Mouse (Mus musculus) hindbrain, embryonic 13.5 days (tissue): ENCODE data around the gene Trp53. TPM values are rescaled to one million over a fixed set of nuclear protein-coding genes. Genes with fewer than 3 reads are reported as not detected.
"Not testable (repeated sequence)": the region's sequence is repeated elsewhere in the genome, so short reads cannot be mapped to it uniquely, and the experiment has no call there.

Experiments
- ATAC-seq: fragments of 200-750 bp; cut with Nextera tagmentation; 2 replicates; pipeline ENCODE4 v1.8.0; 2017; ENCODE audit warnings: moderate TSS enrichment; ENCODE audit not compliant: low FRiP score
- H3K27ac ChIP-seq: fragments of 300-500 bp; sonication (generic); 2 replicates; pipeline ENCODE4 v1.5.1; 2015; ENCODE audit warnings: inconsistent platforms, mild to moderate bottlenecking, moderate library complexity
- H3K27me3 ChIP-seq: fragments of 300-500 bp; sonication (generic); 2 replicates; pipeline ENCODE4 v1.6.1; 2015; ENCODE audit warnings: mild to moderate bottlenecking, inconsistent platforms
- H3K36me3 ChIP-seq: fragments of 300-500 bp; sonication (generic); 2 replicates; pipeline ENCODE4 v1.6.1; 2015; ENCODE audit warnings: mild to moderate bottlenecking, inconsistent platforms
- H3K4me1 ChIP-seq: fragments of 300-500 bp; sonication (generic); replicated peaks from 2 replicates; pipeline ENCODE4 v1.6.1; 2015; ENCODE audit warnings: inconsistent platforms
- H3K4me2 ChIP-seq: fragments of 300-500 bp; sonication (generic); 2 replicates; pipeline ENCODE4 v1.6.1; 2015; ENCODE audit warnings: inconsistent platforms, mild to moderate bottlenecking, moderate library complexity
- H3K4me3 ChIP-seq: fragments of 300-500 bp; sonication (generic); 2 replicates; pipeline ENCODE4 v1.5.1; 2015; ENCODE audit warnings: mild to moderate bottlenecking, inconsistent platforms
- H3K9ac ChIP-seq: fragments of 300-500 bp; sonication (generic); 2 replicates; pipeline ENCODE4 v1.6.1; 2015; ENCODE audit warnings: mild to moderate bottlenecking, inconsistent platforms
- H3K9me3 ChIP-seq: fragments of 300-500 bp; sonication (generic); 2 replicates; pipeline ENCODE4 v1.6.1; 2016; ENCODE audit warnings: inconsistent platforms
- WGBS: fragments of 180-500 bp; shearing (Covaris S2); methylation state at CpG from one replicate; pipeline ENCODE4 v1.1.7; 2015; 5-methylcytosine and 5-hydroxymethylcytosine counted together
- polyA plus RNA-seq: library from polyadenylated mRNA; unstranded; fragments of >200 nt; fragmentation: Nextera tagmentation; extraction: Ambion mirVana; gene quantifications from 2 replicates; pipeline ENCODE4 v1.2.1, GENCODE M21; 2015

Gene Trp53
- polyA plus RNA-seq, 1 experiment from 2014 or later, result 78.1 TPM

- Histone ChIP-seq H3K27me3 (0 out of 2 replicates have a peak, but pooled peaks cover 4% of the 10 kb centered on the region), H3K36me3 (no peaks in the 10 kb centered on the region), H3K4me2 (no peak overlapping the region), H3K27ac (no peak overlapping the region), H3K4me1 (peaks cover 15% of the 10 kb centered on the region), H3K4me3 (no peak overlapping the region), H3K9ac (no peak overlapping the region), H3K9me3 (no peaks in the 10 kb centered on the region)
- 87% methylated on average over 7 of the region's 7 CpGs for WGBS
- ATAC-seq, result no peak
Measured at GRCm38 (mm10) chr11:69620394-69621081, 40.4 kb downstream of the Trp53 start.

GRCm38 (mm10) chr11:69621571-69622268 is 41.6 kb downstream of the Trp53 start, which contains the start of gene Sat2:
Gene Sat2, plus strand, starts transcription at chr11:69622024.
- H3K9me3 ChIP-seq, result no peaks in the 10 kb centered on the region
- whole genome bisulfite sequencing, result under 1% methylated on average over 20 of the region's 20 CpGs
- peak within 1 kb of the TSS; percentile 55 for H3K4me3 ChIP-seq
- peaks cover 15% of the 10 kb centered on the region for H3K4me1 ChIP-seq
- H3K36me3 ChIP-seq, result no peaks in the 10 kb centered on the region
- peak within 1 kb of the TSS; percentile 86 for H3K4me2 ChIP-seq
- peak within 1 kb of the TSS; percentile 85 for H3K27ac ChIP-seq
- peak within 1 kb of the TSS; percentile 78 for H3K9ac ChIP-seq
- H3K27me3 ChIP-seq, result no peaks in the 10 kb centered on the region
- peak; percentile 88 for ATAC-seq

DNA sequence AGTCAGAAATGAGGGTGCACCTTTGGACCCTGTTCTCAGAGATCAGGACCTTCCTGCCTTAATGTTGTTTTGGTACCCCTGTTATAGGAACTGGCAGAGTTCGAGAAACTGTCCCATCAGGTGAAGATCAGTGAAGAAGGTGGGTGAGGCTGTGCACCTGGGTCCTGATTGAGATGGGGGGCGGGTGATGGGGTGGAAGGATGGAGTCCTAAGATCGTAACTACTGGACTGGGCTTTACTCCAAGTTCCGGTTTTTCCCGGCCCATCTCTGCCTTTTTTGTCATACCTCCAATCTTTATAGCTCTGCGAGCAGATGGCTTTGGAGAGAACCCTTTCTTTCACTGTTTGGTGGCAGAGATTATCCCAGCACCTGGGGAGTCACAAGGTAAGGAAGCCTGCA is 42.2 kb downstream of the Trp53 start:
- H3K27me3 ChIP-seq, result no peaks in the 10 kb centered on the region
- ATAC-seq, result no peak
- H3K27ac ChIP-seq, result peak overlapping the region; percentile 85
- WGBS, result 40% methylated on average over 6 of the region's 6 CpGs
- no peaks in the 10 kb centered on the region for H3K9me3 ChIP-seq
- peak overlapping the region; percentile 78 for H3K9ac ChIP-seq
- peak overlapping the region; percentile 55 for H3K4me3 ChIP-seq
- peak overlapping the region; percentile 86 for H3K4me2 ChIP-seq
- no peaks in the 10 kb centered on the region for H3K36me3 ChIP-seq
- peaks cover 15% of the 10 kb centered on the region for H3K4me1 ChIP-seq

- Histone ChIP-seq H3K4me2 (peak overlapping the region; percentile 86), H3K9ac (peak overlapping the region; percentile 78), H3K4me1 (peaks cover 15% of the 10 kb centered on the region), H3K4me3 (peak overlapping the region; percentile 55), H3K27ac (no peak overlapping the region), H3K27me3 (no peaks in the 10 kb centered on the region), H3K36me3 (no peaks in the 10 kb centered on the region), H3K9me3 (no peaks in the 10 kb centered on the region)
- ATAC-seq, result no peak
- WGBS, result 66% methylated on average over 4 of the region's 4 CpGs
Measured at GRCm38 (mm10) chr11:69623006-69623405, 42.8 kb downstream of the Trp53 start.

DNA sequence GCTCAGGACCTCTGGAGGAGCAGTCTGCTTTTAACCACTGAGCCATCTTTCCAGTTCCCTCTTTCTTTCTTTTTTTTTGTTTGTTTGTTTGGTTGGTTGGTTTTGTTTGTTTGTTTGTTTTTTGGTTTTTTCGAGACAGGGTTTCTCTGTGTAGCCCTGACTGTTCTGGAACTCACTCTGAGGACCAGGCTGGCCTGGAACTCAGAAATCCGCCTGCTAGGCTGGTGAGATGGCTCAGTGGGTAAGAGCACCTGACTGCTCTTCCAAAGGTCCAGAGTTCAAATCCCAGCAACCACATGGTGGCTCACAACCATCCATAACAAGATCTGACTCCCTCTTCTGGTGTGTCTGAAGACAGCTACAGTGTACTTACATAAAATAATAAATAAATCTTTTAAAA is 44.2 kb downstream of the Trp53 start:
- 86% methylated on average over 2 of the region's 2 CpGs for WGBS
- H3K9me3 ChIP-seq, H3K9ac ChIP-seq, H3K4me2 ChIP-seq, H3K27ac ChIP-seq, ATAC-seq, H3K27me3 ChIP-seq, H3K36me3 ChIP-seq, H3K4me3 ChIP-seq: not testable (repeated sequence)
- H3K4me1 ChIP-seq, result peaks cover 15% of the 10 kb centered on the region

DNA sequence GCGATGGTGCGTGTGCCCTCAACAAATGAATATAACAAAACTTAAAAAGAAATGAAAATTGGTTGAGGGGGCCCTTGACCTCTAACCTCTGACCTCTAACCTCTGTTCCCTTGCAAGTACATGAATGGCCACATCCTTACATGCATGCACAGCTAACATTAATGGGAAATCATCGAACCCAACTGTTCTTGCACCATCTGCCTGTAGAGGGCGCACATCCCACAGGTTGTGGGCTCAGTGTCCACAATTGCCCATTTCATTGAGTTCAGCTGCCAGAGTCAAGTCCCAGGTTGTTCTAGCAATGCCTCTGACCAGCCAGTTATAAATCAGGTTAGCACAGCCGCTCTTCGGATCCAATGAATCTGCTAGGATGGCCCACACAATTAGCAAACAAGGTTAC is 48.1 kb downstream of the Trp53 start:
- H3K27me3 ChIP-seq, result no peaks in the 10 kb centered on the region
- H3K4me1 ChIP-seq, result peaks cover 4% of the 10 kb centered on the region
- H3K36me3 ChIP-seq, result no peaks in the 10 kb centered on the region
- H3K4me3 ChIP-seq, result no peak overlapping the region
- H3K4me2 ChIP-seq, result no peak overlapping the region
- H3K9me3 ChIP-seq, result no peaks in the 10 kb centered on the region
- ATAC-seq, result no peak
- 37% methylated on average over 6 of the region's 6 CpGs for WGBS
- H3K9ac ChIP-seq, result no peak overlapping the region
- H3K27ac ChIP-seq, result no peak overlapping the region

DNA sequence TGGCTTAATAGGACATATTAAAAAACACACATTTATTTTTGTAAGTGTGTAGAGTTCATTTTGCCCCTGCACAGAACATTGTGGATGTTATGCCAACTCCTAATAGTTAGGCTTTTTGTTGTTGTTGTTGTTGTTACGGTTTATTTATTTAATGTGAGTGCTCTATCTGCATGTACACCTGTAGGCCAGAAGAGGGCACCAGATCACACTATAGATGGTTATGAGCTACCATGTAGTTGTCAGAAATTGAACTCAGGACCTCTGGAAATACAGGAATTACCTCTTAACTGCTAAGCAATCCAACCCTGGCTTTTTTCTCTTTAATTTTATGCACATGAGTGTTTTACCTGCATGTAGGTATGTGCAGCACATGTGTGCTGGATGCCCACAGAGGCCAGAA is 49.6 kb downstream of the Trp53 start:
- no peaks in the 10 kb centered on the region for H3K36me3 ChIP-seq
- H3K4me3 ChIP-seq, result no peak overlapping the region
- H3K27me3 ChIP-seq, result no peaks in the 10 kb centered on the region
- no peak for ATAC-seq
- no peak overlapping the region for H3K9ac ChIP-seq
- 67% methylated on average over 1 of the region's 1 CpGs for WGBS
- H3K4me1 ChIP-seq, result peaks cover 16% of the 10 kb centered on the region
- H3K4me2 ChIP-seq, result no peak overlapping the region
- no peaks in the 10 kb centered on the region for H3K9me3 ChIP-seq
- no peak overlapping the region for H3K27ac ChIP-seq

DNA sequence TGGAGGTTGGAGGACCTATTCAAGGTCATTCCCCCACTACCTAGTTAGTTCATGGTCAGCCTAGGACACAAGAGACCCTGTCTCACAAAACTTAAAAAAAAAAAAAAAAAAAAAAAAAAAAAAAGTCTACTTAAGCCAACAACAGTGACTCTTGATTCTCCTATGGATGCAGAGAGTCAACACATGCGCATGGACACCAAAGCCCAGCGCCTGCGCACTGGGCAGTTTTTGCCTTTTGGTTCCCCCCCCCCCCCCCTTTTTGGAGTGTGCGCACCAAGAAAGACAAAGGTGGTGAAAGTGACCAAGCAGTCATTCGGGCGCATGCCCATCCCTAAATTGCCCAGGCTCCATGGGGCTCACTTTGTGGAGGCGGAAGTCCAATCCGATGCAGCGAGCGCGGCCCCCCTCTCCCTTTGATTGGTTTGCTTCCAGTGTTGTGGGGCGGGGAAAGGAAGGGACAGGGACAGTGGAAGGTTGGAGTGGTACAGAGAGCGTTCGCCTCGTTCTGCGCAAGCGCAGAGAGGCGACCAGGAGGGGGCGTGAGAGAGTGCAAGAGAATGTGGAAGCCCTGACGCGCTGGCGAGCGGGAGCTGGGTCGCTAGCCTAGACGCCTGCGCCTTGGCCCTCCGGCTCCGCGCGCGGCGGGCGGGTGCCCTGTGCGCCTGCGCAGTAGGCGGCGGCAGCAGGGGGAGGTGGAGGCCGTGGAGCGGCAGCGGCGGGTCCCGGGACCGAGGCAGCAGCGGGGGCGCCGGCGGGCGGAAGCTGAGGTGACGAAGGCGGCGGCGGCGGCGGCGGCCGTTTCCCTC is 52.3 kb downstream of the Trp53 start, which contains the start of gene Fxr2:
Fxr2 (plus strand) TSS at position 707 of the 806 bp plus-strand sequence.
- H3K27me3 ChIP-seq, result no peaks in the 10 kb centered on the region
- H3K9ac ChIP-seq, result peak within 1 kb of the TSS; percentile 97
- H3K36me3 ChIP-seq, result peaks cover 5% of the 10 kb centered on the region; the same call in 1 of the 2 replicates
- peak within 1 kb of the TSS; percentile 98 for H3K27ac ChIP-seq
- ATAC-seq, result peak; percentile 99
- no peaks in the 10 kb centered on the region for H3K9me3 ChIP-seq
- peak within 1 kb of the TSS; percentile 87 for H3K4me3 ChIP-seq
- 0% methylated on average over 48 of the region's 56 CpGs for WGBS
- peak within 1 kb of the TSS; percentile 82 for H3K4me2 ChIP-seq
- peaks cover 34% of the 10 kb centered on the region for H3K4me1 ChIP-seq

GRCm38 (mm10) chr11:69633128-69633866 is 53.1 kb downstream of the Trp53 start:
- H3K4me1 ChIP-seq, result peaks cover 34% of the 10 kb centered on the region
- peak; percentile 64 for ATAC-seq
- H3K36me3 ChIP-seq, result peaks cover 5% of the 10 kb centered on the region; the same call in 1 of the 2 replicates
- WGBS, result under 1% methylated on average over 41 of the region's 50 CpGs
- peak overlapping the region; percentile 87 for H3K4me3 ChIP-seq
- H3K9me3 ChIP-seq, result no peaks in the 10 kb centered on the region
- H3K27me3 ChIP-seq, result no peaks in the 10 kb centered on the region
- peak overlapping the region; percentile 97 for H3K9ac ChIP-seq
- H3K27ac ChIP-seq, result peak overlapping the region; percentile 98
- H3K4me2 ChIP-seq, result peak overlapping the region; percentile 82

DNA sequence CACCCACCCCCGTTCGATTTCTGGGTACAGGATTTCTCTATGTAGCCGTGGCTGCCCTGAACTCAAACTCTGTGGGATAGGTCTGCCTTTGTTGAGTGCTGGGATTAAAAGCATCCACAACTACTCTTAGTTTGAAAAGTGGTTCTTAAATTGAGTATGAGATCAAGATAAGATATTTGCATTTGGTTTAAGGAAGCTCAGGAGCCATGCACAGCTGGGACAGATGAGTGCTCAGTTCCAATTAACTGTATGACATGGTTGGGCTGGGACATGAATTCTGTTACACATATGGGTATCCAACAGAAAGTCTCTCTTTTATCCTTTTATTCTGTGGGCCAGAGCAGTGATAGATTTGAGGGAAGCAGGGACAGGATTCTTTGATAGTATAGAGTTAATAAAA is 55.3 kb downstream of the Trp53 start:
- WGBS, result 94% methylated on average over 3 of the region's 3 CpGs
- Histone ChIP-seq H3K9ac (peak overlapping the region; percentile 39; the same call in 1 of the 2 replicates), H3K27ac (no peak overlapping the region)

More for the DNA sequence above, 55.3 kb downstream of the Trp53 start:
- Histone ChIP-seq H3K9me3 (no peaks in the 10 kb centered on the region), H3K4me1 (peaks cover 34% of the 10 kb centered on the region), H3K36me3 (peaks cover 22% of the 10 kb centered on the region), H3K4me2 (peak overlapping the region; percentile 82), H3K27me3 (no peaks in the 10 kb centered on the region), H3K4me3 (no peak overlapping the region)
- ATAC-seq, result no peak
